Mouse (Mus musculus): Measurements from ENCODE around the gene Fcer1g. TPM values are rescaled to one million over a fixed set of nuclear protein-coding genes. Genes with fewer than 3 reads are reported as not detected.

The Fcer1g gene
- polyA plus RNA-seq, 1 experiment from 2014 or later: 28.4 TPM

GRCm38 (mm10) chr1:171200769-171201168 is 33.4 kb downstream of the Fcer1g start:
- WGBS: 94% methylated on average over 1 of the region's 1 CpGs
- ATAC-seq (ENCODE audit: low FRiP score, low read depth): no peak
- Histone ChIP-seq H3K9ac (replicated peaks) (no peak overlapping the region), H3K36me3 (no peaks in the 10 kb centered on the region), H3K27me3 (peaks cover 17% of the 10 kb centered on the region), H3K4me2 (replicated peaks) (no peak overlapping the region), H3K4me3 (no peak overlapping the region), H3K9me3 (no peaks in the 10 kb centered on the region), H3K27ac (replicated peaks) (no peak overlapping the region), H3K4me1 (peaks cover 6% of the 10 kb centered on the region)

GRCm38 (mm10) chr1:171199532-171199931 is 34.6 kb downstream of the Fcer1g start:
- H3K27ac ChIP-seq (replicated peaks): no peak overlapping the region
- no peaks in the 10 kb centered on the region for H3K9me3 ChIP-seq
- no peak overlapping the region for H3K9ac ChIP-seq (replicated peaks)
- WGBS: 71% methylated on average over 1 of the region's 1 CpGs
- no peaks in the 10 kb centered on the region for H3K36me3 ChIP-seq
- H3K4me2 ChIP-seq (replicated peaks): no peak overlapping the region
- H3K4me3 ChIP-seq: no peak overlapping the region
- ATAC-seq (ENCODE audit: low FRiP score, low read depth): no peak
- H3K27me3 ChIP-seq: peaks cover 30% of the 10 kb centered on the region
- peaks cover 13% of the 10 kb centered on the region for H3K4me1 ChIP-seq

- Histone ChIP-seq H3K36me3 (no peaks in the 10 kb centered on the region), H3K4me3 (peak within 1 kb of the TSS; percentile 65), H3K9ac (replicated peaks) (peak within 1 kb of the TSS; percentile 61; the same call in 1 of the 2 replicates), H3K4me1 (peaks cover 30% of the 10 kb centered on the region), H3K4me2 (replicated peaks) (peak within 1 kb of the TSS; percentile 99), H3K27me3 (peaks cover 42% of the 10 kb centered on the region), H3K9me3 (no peaks in the 10 kb centered on the region), H3K27ac (replicated peaks) (no peak within 1 kb of the TSS)
- peak; percentile 81 for ATAC-seq (ENCODE audit: low FRiP score, low read depth)
- WGBS: under 1% methylated on average over 33 of the region's 33 CpGs
These were observed 38.2 kb downstream of the Fcer1g start, which contains the start of gene Pcp4l1 for GRCm38 (mm10) chr1:171195887-171196397. Pcp4l1 (minus strand) TSS chr1:171196268.

- no peak for ATAC-seq (ENCODE audit: low FRiP score, low read depth)
These were observed 38.9 kb downstream of the Fcer1g start for GRCm38 (mm10) chr1:171195046-171195822.

GRCm38 (mm10) chr1:171193911-171194830 is 40.0 kb downstream of the Fcer1g start:
- WGBS: 22% methylated on average over 11 of the region's 11 CpGs
- Histone ChIP-seq H3K9ac (replicated peaks) (no peak overlapping the region), H3K4me2 (replicated peaks) (peak overlapping the region; percentile 52), H3K4me3 (0 out of 2 replicates have a peak overlapping the region, but pooled peaks have one; percentile 1), H3K36me3 (no peaks in the 10 kb centered on the region), H3K9me3 (no peaks in the 10 kb centered on the region), H3K27ac (replicated peaks) (no peak overlapping the region), H3K27me3 (peaks cover 48% of the 10 kb centered on the region), H3K4me1 (peaks cover 38% of the 10 kb centered on the region)
- no peak; the same call in 1 of the 2 replicates for ATAC-seq (ENCODE audit: low FRiP score, low read depth)

More at GRCm38 (mm10) chr1:171195046-171195822, 38.9 kb downstream of the Fcer1g start:
- Histone ChIP-seq H3K4me2 (replicated peaks) (peak overlapping the region; percentile 99), H3K9ac (replicated peaks) (peak overlapping the region; percentile 61; the same call in 1 of the 2 replicates), H3K4me1 (peaks cover 30% of the 10 kb centered on the region), H3K4me3 (peak overlapping the region; percentile 65), H3K27ac (replicated peaks) (no peak overlapping the region), H3K9me3 (no peaks in the 10 kb centered on the region), H3K27me3 (peaks cover 48% of the 10 kb centered on the region), H3K36me3 (no peaks in the 10 kb centered on the region)
- WGBS: 6% methylated on average over 20 of the region's 20 CpGs

- Histone ChIP-seq H3K36me3 (no peaks in the 10 kb centered on the region), H3K4me3 (peak overlapping the region; percentile 20), H3K4me2 (replicated peaks) (peak overlapping the region; percentile 52), H3K9ac (replicated peaks) (peak overlapping the region; percentile 35), H3K9me3 (no peaks in the 10 kb centered on the region), H3K4me1 (peaks cover 47% of the 10 kb centered on the region), H3K27ac (replicated peaks) (peak overlapping the region; percentile 66), H3K27me3 (peaks cover 44% of the 10 kb centered on the region)
- ATAC-seq (ENCODE audit: low FRiP score, low read depth): peak; percentile 27
- 3% methylated on average over 18 of the region's 18 CpGs for WGBS
These were observed 40.9 kb downstream of the Fcer1g start for GRCm38 (mm10) chr1:171193093-171193840.

GRCm38 (mm10) chr1:171192283-171192682 is 41.9 kb downstream of the Fcer1g start:
- Histone ChIP-seq H3K4me1 (peaks cover 51% of the 10 kb centered on the region), H3K27ac (replicated peaks) (0 out of 2 replicates have a peak overlapping the region, but pooled peaks have one; percentile 66), H3K4me3 (no peak overlapping the region), H3K9me3 (no peaks in the 10 kb centered on the region), H3K9ac (replicated peaks) (no peak overlapping the region), H3K4me2 (replicated peaks) (peak overlapping the region; percentile 52; the same call in 1 of the 2 replicates), H3K27me3 (peaks cover 39% of the 10 kb centered on the region), H3K36me3 (no peaks in the 10 kb centered on the region)
- WGBS: 48% methylated on average over 10 of the region's 10 CpGs
- no peak for ATAC-seq (ENCODE audit: low FRiP score, low read depth)

GRCm38 (mm10) chr1:171190832-171191231 is 43.3 kb downstream of the Fcer1g start:
- no peak overlapping the region for H3K4me2 ChIP-seq (replicated peaks)
- H3K27me3 ChIP-seq: peaks cover 31% of the 10 kb centered on the region
- peaks cover 46% of the 10 kb centered on the region for H3K4me1 ChIP-seq
- no peak overlapping the region for H3K27ac ChIP-seq (replicated peaks)
- no peak overlapping the region for H3K9ac ChIP-seq (replicated peaks)
- H3K9me3 ChIP-seq: no peaks in the 10 kb centered on the region
- no peak overlapping the region for H3K4me3 ChIP-seq
- H3K36me3 ChIP-seq: no peaks in the 10 kb centered on the region
- WGBS: 96% methylated on average over 9 of the region's 9 CpGs
- no peak for ATAC-seq (ENCODE audit: low FRiP score, low read depth)

GRCm38 (mm10) chr1:171189476-171190114 is 44.6 kb downstream of the Fcer1g start:
- peak overlapping the region; percentile 58 for H3K27ac ChIP-seq (replicated peaks)

GRCm38 (mm10) chr1:171189046-171189445 is 45.1 kb downstream of the Fcer1g start:
- H3K9me3 ChIP-seq: no peaks in the 10 kb centered on the region
- no peak overlapping the region for H3K9ac ChIP-seq (replicated peaks)
- WGBS: 6% methylated on average over 8 of the region's 8 CpGs
- H3K4me1 ChIP-seq: peaks cover 37% of the 10 kb centered on the region
- H3K27ac ChIP-seq (replicated peaks): peak overlapping the region; percentile 58
- H3K36me3 ChIP-seq: no peaks in the 10 kb centered on the region
- ATAC-seq (ENCODE audit: low FRiP score, low read depth): no peak
- H3K27me3 ChIP-seq: peaks cover 13% of the 10 kb centered on the region
- H3K4me2 ChIP-seq (replicated peaks): peak overlapping the region; percentile 22
- H3K4me3 ChIP-seq: no peak overlapping the region

More at GRCm38 (mm10) chr1:171189476-171190114, 44.6 kb downstream of the Fcer1g start:
- no peak overlapping the region for H3K9ac ChIP-seq (replicated peaks)
- H3K36me3 ChIP-seq: no peaks in the 10 kb centered on the region
- H3K9me3 ChIP-seq: no peaks in the 10 kb centered on the region
- H3K4me2 ChIP-seq (replicated peaks): peak overlapping the region; percentile 22
- WGBS: 16% methylated on average over 14 of the region's 14 CpGs
- H3K4me3 ChIP-seq: no peak overlapping the region
- ATAC-seq (ENCODE audit: low FRiP score, low read depth): peak; percentile 31; the same call in 1 of the 2 replicates
- peaks cover 19% of the 10 kb centered on the region for H3K27me3 ChIP-seq
- H3K4me1 ChIP-seq: peaks cover 38% of the 10 kb centered on the region
